Comparison of ENCODE assay signal across 8 mouse cellular contexts in the genomic region with DNA sequence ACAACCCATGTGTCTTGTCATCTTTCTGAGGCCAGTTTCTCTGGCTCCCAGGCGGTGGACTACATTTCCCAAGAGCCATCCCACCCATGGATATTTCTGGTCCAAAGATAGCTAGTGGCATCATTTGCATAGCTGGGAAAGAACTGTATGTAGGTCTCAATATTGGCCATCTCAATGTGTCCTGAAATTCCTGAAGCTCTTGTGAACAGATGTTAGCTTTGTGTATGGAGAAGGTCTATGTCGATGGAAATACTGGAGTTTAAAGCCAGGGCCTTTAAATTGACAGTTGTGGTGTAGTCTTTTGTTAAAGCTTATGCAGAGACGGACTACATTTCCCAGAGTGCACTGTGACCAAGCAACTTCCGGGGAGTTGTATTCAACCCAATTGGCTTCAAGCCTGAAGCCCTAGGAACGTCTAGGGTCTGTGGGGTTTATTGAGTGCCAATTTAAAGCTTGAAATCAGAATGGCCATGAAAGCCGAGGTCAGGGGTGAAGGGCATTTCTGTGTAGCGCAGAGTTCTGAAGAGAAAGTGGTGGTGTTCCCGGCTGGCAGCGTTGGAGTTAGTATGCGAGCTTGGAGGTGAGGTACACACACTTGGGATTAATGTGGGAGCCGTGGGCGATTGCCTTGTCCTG. TPM values are rescaled to one million over a fixed set of nuclear protein-coding genes. Genes with fewer than 3 reads are reported as not detected.
DNase-seq lines count a peak whose midpoint lies in the region; ATAC-seq lines count a peak whose summit lies in the region.

No protein-coding gene starts in this region.

- H3K27me3 ChIP-seq in megakaryocyte, embryonic 14.5 days (replicated peaks): no peaks in the 10 kb centered on the region

- H3K36me3 ChIP-seq in megakaryocyte, embryonic 14.5 days (replicated peaks; ENCODE audit: low read length): peaks cover 43% of the 10 kb centered on the region

- intact Hi-C loops in gastrocnemius, postnatal 14 days (cut with DNase I; ENCODE audit: low total_unique reads): no loop called here

- no peaks in the 10 kb centered on the region for H3K9me3 ChIP-seq in megakaryocyte, embryonic 14.5 days

- ATAC-seq in inflammation-experienced regulatory T-cells, adult 6 months: peak; percentile 68

- H3K4me3 ChIP-seq in megakaryocyte, embryonic 14.5 days (replicated peaks): peak overlapping the region; percentile 93

- H3K4me1 ChIP-seq in megakaryocyte, embryonic 14.5 days: peaks cover 45% of the 10 kb centered on the region

- DNase-seq in adrenal gland, adult 18-20 months (ENCODE audit: low spot score in 2 of 2): peak; percentile 43 to 55
- DNase-seq in embryo, embryonic 10.5 days (ENCODE audit: low spot score): peak; percentile 94
- peak; percentile 58 for DNase-seq in gastrocnemius, postnatal 14 days
- peak; percentile 52 to 82 for DNase-seq in left cerebral cortex, adult 9 months (ENCODE audit: low spot score in 2 of 2)
- peak; percentile 79 to 90 for DNase-seq in right cerebral cortex, adult 2 months (ENCODE audit: low spot score in 2 of 2)
- DNase-seq in urinary bladder, postnatal 25 days (ENCODE audit: low spot score): peak; percentile 46

RNA-seq across cellular contexts. Expression of gene Zfp790, which starts 2.8 kb away (rescaled TPM):
- total RNA-seq in adrenal gland, adult 18-20 months (2021): 10 to 100 TPM; 15.2 to 19.0 TPM
- total RNA-seq in gastrocnemius, postnatal 14 days (2021): 1 to 10 TPM; 9.1 to 9.7 TPM
- 10 to 100 TPM; 16.3 to 19.1 (median 16.9) TPM for polyA plus RNA-seq in inflammation-experienced regulatory T-cells, adult 6 months (2017; shearing (Covaris generic))
- polyA plus RNA-seq in megakaryocyte, embryonic 14.5 days (2012; ENCODE audit: insufficient read depth, low replicate concordance): 0.62 TPM in 1 of 2 replicates, not detected in the other

RNA-seq across cellular contexts. Expression of gene Zfp940, which starts 34.7 kb away (rescaled TPM):
- 1 to 10 TPM in 1 of 2 experiments, under 1 TPM in 1; 0.53 to 2.2 TPM for total RNA-seq in adrenal gland, adult 18-20 months (2021)
- under 1 TPM; 0.27 to 0.35 TPM for total RNA-seq in gastrocnemius, postnatal 14 days (2021)
- 1 to 10 TPM; 3.5 to 6.8 (median 4.8) TPM for polyA plus RNA-seq in inflammation-experienced regulatory T-cells, adult 6 months (2017; shearing (Covaris generic))
- 0.64 TPM in 1 of 2 replicates, not detected in the other for polyA plus RNA-seq in megakaryocyte, embryonic 14.5 days (2012; ENCODE audit: insufficient read depth, low replicate concordance)

RNA-seq across cellular contexts. Expression of gene Zfp30, which starts 34.9 kb away (rescaled TPM):
- 1 to 10 TPM; 2.5 to 2.7 TPM for total RNA-seq in adrenal gland, adult 18-20 months (2021)
- total RNA-seq in gastrocnemius, postnatal 14 days (2021): 1 to 10 TPM; 2.6 to 3.2 TPM
- polyA plus RNA-seq in inflammation-experienced regulatory T-cells, adult 6 months (2017; shearing (Covaris generic)): under 1 TPM; 0.28 to 0.36 (median 0.35) TPM
- polyA plus RNA-seq in megakaryocyte, embryonic 14.5 days (2012; ENCODE audit: insufficient read depth, low replicate concordance): 0.37 TPM in 1 of 2 replicates, not detected in the other

RNA-seq across cellular contexts. Expression of gene Zfp420, which starts 41.0 kb away (rescaled TPM):
- 1 to 10 TPM; 6.3 to 6.8 TPM for total RNA-seq in adrenal gland, adult 18-20 months (2021)
- 1 to 10 TPM; 2.2 to 2.6 TPM for total RNA-seq in gastrocnemius, postnatal 14 days (2021)
- 1 to 10 TPM; 2.7 to 9.2 (median 8.2) TPM for polyA plus RNA-seq in inflammation-experienced regulatory T-cells, adult 6 months (2017; shearing (Covaris generic))
- not detected in 2 replicates for polyA plus RNA-seq in megakaryocyte, embryonic 14.5 days (2012; ENCODE audit: insufficient read depth, low replicate concordance)

RNA-seq across cellular contexts. Expression of gene Zfp84, which starts 50.4 kb away (rescaled TPM):
- 10 to 100 TPM; 14.8 to 15.2 TPM for total RNA-seq in adrenal gland, adult 18-20 months (2021)
- total RNA-seq in gastrocnemius, postnatal 14 days (2021): 1 to 10 TPM; 8.3 to 8.5 TPM
- polyA plus RNA-seq in inflammation-experienced regulatory T-cells, adult 6 months (2017; shearing (Covaris generic)): 10 to 100 TPM; 14.0 to 17.9 (median 14.8) TPM
- polyA plus RNA-seq in megakaryocyte, embryonic 14.5 days (2012; ENCODE audit: insufficient read depth, low replicate concordance): 0.93 TPM in 1 of 2 replicates, not detected in the other

Comparison
In these comparisons a context has a peak if more than half of its experiments do, and no peak if none do; other contexts are left out.
1. Peak in every context shown above with its lines: DNase-seq, ATAC-seq and H3K4me3 ChIP-seq.